Mouse (Mus musculus): ENCODE data around the gene Pygb.

GRCm38 (mm10) chr2:150812816-150813215 is 26.3 kb downstream of the Pygb start:
- TF ChIP-seq EP300 (IDR thresholded peaks at IDR 0.05; ENCODE audit: low read depth) (no peak), CTCF (IDR thresholded peaks at IDR 0.05; ENCODE audit: low read depth) (no peak)
